Mouse (Mus musculus) lung, embryonic 16.5 days (tissue): Measurements from ENCODE around the gene Cat. TPM values are rescaled to one million over a fixed set of nuclear protein-coding genes. Genes with fewer than 3 reads are reported as not detected.

ENCODE experiments used
- ATAC-seq: fragments of 200-750 bp; cut with Nextera tagmentation; 2 replicates; pipeline ENCODE4 v1.8.0; 2017; ENCODE audit warnings: low read depth, mild to moderate bottlenecking, moderate library complexity
- H3K27ac ChIP-seq: fragments of 300-500 bp; sonication (generic); 2 replicates; pipeline ENCODE4 v1.5.1; 2014; ENCODE audit warnings: mild to moderate bottlenecking, control low read depth, low read length
- H3K27me3 ChIP-seq: fragments of 300-500 bp; sonication (generic); 2 replicates; pipeline ENCODE4 v1.6.1; 2014; ENCODE audit warnings: low read depth, low read length, mixed read lengths; ENCODE audit not compliant: control insufficient read depth, insufficient read depth
- H3K36me3 ChIP-seq: fragments of 300-500 bp; sonication (generic); 2 replicates; pipeline ENCODE4 v1.6.1; 2014; ENCODE audit warnings: low read length; ENCODE audit not compliant: control insufficient read depth, insufficient read depth
- H3K4me1 ChIP-seq: fragments of 300-500 bp; sonication (generic); replicated peaks from 2 replicates; pipeline ENCODE4 v1.6.1; 2014; ENCODE audit warnings: low read length, mixed read lengths; ENCODE audit not compliant: control insufficient read depth, insufficient read depth
- H3K4me2 ChIP-seq: fragments of 300-500 bp; sonication (generic); 2 replicates; pipeline ENCODE4 v1.6.1; 2014; ENCODE audit warnings: low read depth, low read length, control low read depth
- H3K4me3 ChIP-seq: fragments of 300-500 bp; sonication (generic); 2 replicates; pipeline ENCODE4 v1.5.1; 2014; ENCODE audit warnings: mild to moderate bottlenecking, low read length, control low read depth
- H3K9ac ChIP-seq: fragments of 300-500 bp; sonication (generic); 2 replicates; pipeline ENCODE4 v1.6.1; 2014; ENCODE audit warnings: low read length, control low read depth
- H3K9me3 ChIP-seq: fragments of 300-500 bp; sonication (generic); 2 replicates; pipeline ENCODE4 v1.6.1; 2016; ENCODE audit warnings: low read length; ENCODE audit not compliant: control insufficient read depth
- WGBS: fragments of 180-500 bp; shearing (Covaris S2); extraction: QIAGEN DNeasy Blood & Tissue Kit; methylation state at CpG from one replicate; pipeline ENCODE4 v1.1.7; 2014; 5-methylcytosine and 5-hydroxymethylcytosine counted together
- polyA plus RNA-seq: library from polyadenylated mRNA; unstranded; fragments of >200 nt; fragmentation: Nextera tagmentation; extraction: Ambion mirVana; gene quantifications from 2 replicates; pipeline ENCODE4 v1.2.1, GENCODE M21; 2015

Gene Cat
- polyA plus RNA-seq, 1 experiment from 2014 or later: 109 TPM

DNA sequence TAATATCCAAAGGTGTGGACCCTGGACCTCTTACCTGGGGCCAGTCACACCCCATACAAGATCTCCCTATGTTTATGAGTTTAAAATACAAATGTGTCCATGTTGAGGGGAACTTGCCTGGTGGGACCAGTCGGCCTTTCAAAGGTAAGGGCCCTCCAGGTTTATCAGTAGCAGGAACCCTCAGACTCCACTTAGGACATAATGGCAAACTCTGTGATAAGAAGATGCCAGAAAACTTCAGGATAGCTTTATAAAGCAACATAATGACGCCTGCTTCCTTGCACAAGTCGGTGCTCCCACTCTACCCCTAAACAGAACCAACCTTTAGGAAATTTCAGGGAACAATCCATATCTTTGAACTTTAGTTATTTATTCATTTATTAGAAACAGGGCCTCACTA lies 69.2 kb downstream of the Cat start:
- Histone ChIP-seq H3K27ac (0 out of 2 replicates have a peak overlapping the region, but pooled peaks have one; percentile 5), H3K27me3 (no peaks in the 10 kb centered on the region), H3K4me1 (no peaks in the 10 kb centered on the region; the same call in 1 of the 2 replicates), H3K4me2 (no peak overlapping the region), H3K9me3 (no peaks in the 10 kb centered on the region), H3K9ac (no peak overlapping the region), H3K36me3 (no peaks in the 10 kb centered on the region), H3K4me3 (no peak overlapping the region)
- ATAC-seq: 0 out of 2 replicates have a peak, but pooled peaks have one; percentile 32
- 60% methylated on average over 3 of the region's 3 CpGs for WGBS

DNA sequence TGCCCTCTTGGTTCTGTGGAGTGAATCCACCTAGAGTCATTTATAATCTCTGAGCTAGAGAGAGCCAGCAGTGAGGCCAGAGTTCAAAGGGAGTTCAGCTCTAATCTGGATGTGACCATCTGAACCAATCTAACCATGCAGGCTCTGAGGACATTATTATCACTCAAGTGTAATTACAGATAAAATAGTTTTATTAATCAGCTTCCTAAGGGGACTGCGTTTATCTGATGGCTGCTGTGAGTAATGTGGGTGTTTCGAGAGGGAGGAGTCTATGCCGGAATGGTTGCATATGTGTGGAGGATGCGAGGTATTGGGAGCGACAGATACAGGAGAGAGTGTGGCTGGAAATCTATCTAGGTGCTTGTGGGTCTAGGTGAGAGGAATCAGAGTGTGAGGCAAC lies 71.6 kb downstream of the Cat start:
- ATAC-seq: no peak
- no peaks in the 10 kb centered on the region for H3K4me1 ChIP-seq
- no peak overlapping the region for H3K4me2 ChIP-seq
- H3K27me3 ChIP-seq: no peaks in the 10 kb centered on the region
- H3K27ac ChIP-seq: no peak overlapping the region
- no peaks in the 10 kb centered on the region for H3K36me3 ChIP-seq
- H3K9me3 ChIP-seq: no peaks in the 10 kb centered on the region
- H3K9ac ChIP-seq: no peak overlapping the region
- no peak overlapping the region for H3K4me3 ChIP-seq
- 36% methylated on average over 5 of the region's 5 CpGs for WGBS

DNA sequence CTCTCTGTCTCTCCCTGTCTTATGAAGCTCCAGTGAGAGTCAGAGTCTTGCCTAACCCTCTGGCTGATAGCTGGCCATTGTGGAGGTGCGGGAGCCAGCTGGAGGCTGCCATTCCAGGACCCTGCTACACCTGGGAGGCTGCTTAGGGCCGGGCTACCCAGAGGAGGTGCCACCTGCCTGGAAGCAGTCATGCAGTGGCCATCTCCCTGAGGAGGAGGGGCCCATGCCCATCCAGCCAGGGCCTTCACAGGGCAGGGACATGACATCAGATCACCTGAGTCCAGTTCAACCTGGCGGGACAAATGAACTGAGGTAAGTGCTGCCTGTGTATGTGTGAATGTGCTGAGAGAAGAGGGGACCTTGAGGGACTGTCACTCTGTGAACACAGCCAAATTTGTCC lies 73.1 kb downstream of the Cat start:
- ATAC-seq: no peak
- Histone ChIP-seq H3K27me3 (no peaks in the 10 kb centered on the region), H3K36me3 (no peaks in the 10 kb centered on the region), H3K4me1 (no peaks in the 10 kb centered on the region), H3K9ac (no peak overlapping the region), H3K27ac (no peak overlapping the region), H3K9me3 (no peaks in the 10 kb centered on the region), H3K4me2 (no peak overlapping the region), H3K4me3 (no peak overlapping the region)
- WGBS: 77% methylated on average over 3 of the region's 3 CpGs

DNA sequence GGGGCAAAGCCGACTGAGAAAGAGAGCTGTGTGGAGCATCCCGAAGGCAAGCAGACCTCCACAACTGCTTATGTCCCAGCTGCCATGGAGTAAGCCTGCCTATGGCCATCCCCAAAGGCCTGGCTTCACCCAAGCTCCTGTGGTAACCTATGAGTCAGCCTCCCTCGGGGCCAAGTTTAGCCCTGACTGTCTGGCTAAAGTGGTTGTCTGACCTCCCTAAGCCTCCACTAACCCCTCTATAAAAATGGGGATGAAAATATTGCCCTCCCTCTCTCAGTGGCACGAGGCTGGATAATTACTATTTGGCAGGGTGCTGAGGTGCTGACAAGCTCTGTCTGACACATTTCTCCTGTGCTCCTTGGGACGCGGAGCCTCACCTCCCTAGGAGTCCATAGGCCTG lies 73.6 kb downstream of the Cat start, which contains the start of gene Elf5:
Gene Elf5 (plus strand): TSS at position 341 of the 400 bp plus-strand sequence.
- no peak within 1 kb of the TSS for H3K9ac ChIP-seq
- no peak for ATAC-seq
- no peak within 1 kb of the TSS for H3K4me2 ChIP-seq
- no peaks in the 10 kb centered on the region for H3K4me1 ChIP-seq
- no peak within 1 kb of the TSS for H3K4me3 ChIP-seq
- no peak within 1 kb of the TSS for H3K27ac ChIP-seq
- no peaks in the 10 kb centered on the region for H3K27me3 ChIP-seq
- WGBS: 58% methylated on average over 6 of the region's 6 CpGs
- H3K9me3 ChIP-seq: no peaks in the 10 kb centered on the region
- H3K36me3 ChIP-seq: no peaks in the 10 kb centered on the region

DNA sequence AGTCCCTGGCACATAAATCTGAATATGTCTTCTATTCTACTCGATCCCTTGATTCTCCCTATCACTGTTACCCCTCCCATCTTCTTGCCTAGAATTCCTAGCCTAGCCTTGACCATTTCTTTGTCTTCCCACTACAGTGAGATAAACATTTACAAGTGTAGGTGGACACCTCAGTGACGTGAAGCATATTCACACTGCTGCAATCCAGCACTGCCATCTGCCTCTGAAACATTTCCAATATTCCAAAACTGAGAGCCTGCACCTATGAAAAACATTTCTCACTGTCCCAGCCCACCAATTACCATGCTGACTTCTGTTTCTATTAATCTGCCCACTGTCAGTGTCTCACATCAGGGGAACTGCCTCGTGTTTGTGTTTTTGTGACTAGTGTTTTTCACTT lies 78.7 kb downstream of the Cat start:
- 57% methylated on average over 3 of the region's 3 CpGs for WGBS
- no peaks in the 10 kb centered on the region for H3K27me3 ChIP-seq

More for the DNA sequence above, 78.7 kb downstream of the Cat start:
- H3K36me3 ChIP-seq: no peaks in the 10 kb centered on the region
- no peak overlapping the region for H3K9ac ChIP-seq
- no peaks in the 10 kb centered on the region for H3K4me1 ChIP-seq
- no peak overlapping the region for H3K4me3 ChIP-seq
- no peak overlapping the region for H3K27ac ChIP-seq
- no peaks in the 10 kb centered on the region for H3K9me3 ChIP-seq
- ATAC-seq: no peak
- H3K4me2 ChIP-seq: no peak overlapping the region

Other genes starting within 250 kb of the Cat start
- gene Ehf, start 181.9 kb downstream of the Cat start, polyA plus RNA-seq: 7.1 and 7.3 TPM in 2 replicates
- gene Elf5, start 73.5 kb downstream of the Cat start, polyA plus RNA-seq: 8.5 and 8.8 TPM in 2 replicates
- 6.6 and 7.7 TPM in 2 replicates for gene Abtb2, start 81.2 kb upstream of the Cat start, polyA plus RNA-seq